Mouse (Mus musculus): ENCODE measurements at regions not wholly inside any gene's neighbourhood (a gene's known extent, or its start where the extent isn't known, plus 50 kb on each side); places are given as distances from the start of the nearest gene placed in this dataset.

GRCm38 (mm10) chr5:126034846-126035245, 503.3 kb downstream of the Tmem132b start:
- no peaks in the 10 kb centered on the region for H3K36me3 ChIP-seq
- no peaks in the 10 kb centered on the region for H3K27me3 ChIP-seq
- no peak for ATAC-seq (ENCODE audit: insufficient number of reproducible peaks, insufficient read depth, low FRiP score, low TSS enrichment)
- H3K9me3 ChIP-seq = no peaks in the 10 kb centered on the region
- 73% methylated on average over 1 of the region's 1 CpGs for WGBS
- H3K4me2 ChIP-seq (replicated peaks) = no peak overlapping the region
- no peaks in the 10 kb centered on the region for H3K4me1 ChIP-seq
- no peak overlapping the region for H3K27ac ChIP-seq
- H3K4me3 ChIP-seq = no peak overlapping the region
- H3K9ac ChIP-seq = no peak overlapping the region

- H3K27ac ChIP-seq = no peak overlapping the region
- H3K27me3 ChIP-seq = no peaks in the 10 kb centered on the region
- H3K4me1 ChIP-seq = no peaks in the 10 kb centered on the region
- no peaks in the 10 kb centered on the region for H3K36me3 ChIP-seq
- H3K4me2 ChIP-seq (replicated peaks) = no peak overlapping the region
- H3K4me3 ChIP-seq = no peak overlapping the region
- ATAC-seq (ENCODE audit: insufficient number of reproducible peaks, insufficient read depth, low FRiP score, low TSS enrichment) = no peak
- no peak overlapping the region for H3K9ac ChIP-seq
- WGBS = 3% methylated on average over 1 of the region's 1 CpGs
- H3K9me3 ChIP-seq = no peaks in the 10 kb centered on the region
Measured at GRCm38 (mm10) chr5:126036686-126037085, 505.1 kb downstream of the Tmem132b start.

- ATAC-seq (ENCODE audit: insufficient number of reproducible peaks, insufficient read depth, low FRiP score, low TSS enrichment) = no peak
Measured at GRCm38 (mm10) chr5:126045761-126046160, 514.2 kb downstream of the Tmem132b start.

GRCm38 (mm10) chr5:126063644-126064043, 532.1 kb downstream of the Tmem132b start:
- no peak for ATAC-seq (ENCODE audit: insufficient number of reproducible peaks, insufficient read depth, low FRiP score, low TSS enrichment)
- no peaks in the 10 kb centered on the region for H3K27me3 ChIP-seq
- no peaks in the 10 kb centered on the region for H3K36me3 ChIP-seq
- H3K4me1 ChIP-seq = no peaks in the 10 kb centered on the region
- no peak overlapping the region for H3K27ac ChIP-seq
- H3K9me3 ChIP-seq = no peaks in the 10 kb centered on the region
- H3K4me2 ChIP-seq (replicated peaks) = no peak overlapping the region
- H3K4me3 ChIP-seq = no peak overlapping the region
- H3K9ac ChIP-seq = no peak overlapping the region

More at GRCm38 (mm10) chr5:126045761-126046160, 514.2 kb downstream of the Tmem132b start:
- no peak overlapping the region for H3K9ac ChIP-seq
- 76% methylated on average over 3 of the region's 3 CpGs for WGBS
- no peaks in the 10 kb centered on the region for H3K36me3 ChIP-seq
- no peaks in the 10 kb centered on the region for H3K9me3 ChIP-seq
- no peaks in the 10 kb centered on the region for H3K4me1 ChIP-seq
- no peak overlapping the region for H3K27ac ChIP-seq
- no peak overlapping the region for H3K4me2 ChIP-seq (replicated peaks)
- H3K4me3 ChIP-seq = no peak overlapping the region
- no peaks in the 10 kb centered on the region for H3K27me3 ChIP-seq

- WGBS = 38% methylated on average over 7 of the region's 7 CpGs
- H3K9ac ChIP-seq = no peak overlapping the region
- no peak overlapping the region for H3K4me3 ChIP-seq
- no peaks in the 10 kb centered on the region for H3K36me3 ChIP-seq
- H3K27ac ChIP-seq = no peak overlapping the region
- H3K4me1 ChIP-seq = no peaks in the 10 kb centered on the region
- H3K9me3 ChIP-seq = no peaks in the 10 kb centered on the region
- H3K27me3 ChIP-seq = no peaks in the 10 kb centered on the region
- ATAC-seq (ENCODE audit: insufficient number of reproducible peaks, insufficient read depth, low FRiP score, low TSS enrichment) = no peak
- H3K4me2 ChIP-seq (replicated peaks) = no peak overlapping the region
Measured at GRCm38 (mm10) chr5:126079281-126079838, 547.8 kb downstream of the Tmem132b start.

- H3K9ac ChIP-seq = no peak overlapping the region
- no peaks in the 10 kb centered on the region for H3K9me3 ChIP-seq
- no peak for ATAC-seq (ENCODE audit: insufficient number of reproducible peaks, insufficient read depth, low FRiP score, low TSS enrichment)
- H3K4me3 ChIP-seq = no peak overlapping the region
- 70% methylated on average over 4 of the region's 4 CpGs for WGBS
- no peak overlapping the region for H3K4me2 ChIP-seq (replicated peaks)
- no peak overlapping the region for H3K27ac ChIP-seq
- H3K27me3 ChIP-seq = no peaks in the 10 kb centered on the region
- H3K36me3 ChIP-seq = no peaks in the 10 kb centered on the region
- H3K4me1 ChIP-seq = no peaks in the 10 kb centered on the region
Measured at GRCm38 (mm10) chr5:126088251-126088914, 556.8 kb downstream of the Tmem132b start.

- Histone ChIP-seq H3K27ac (no peak overlapping the region), H3K27me3 (no peaks in the 10 kb centered on the region), H3K4me3 (no peak overlapping the region), H3K9ac (no peak overlapping the region), H3K4me2 (replicated peaks) (no peak overlapping the region), H3K4me1 (no peaks in the 10 kb centered on the region), H3K36me3 (no peaks in the 10 kb centered on the region), H3K9me3 (no peaks in the 10 kb centered on the region)
- WGBS = 81% methylated on average over 5 of the region's 5 CpGs
- no peak for ATAC-seq (ENCODE audit: insufficient number of reproducible peaks, insufficient read depth, low FRiP score, low TSS enrichment)
Measured at GRCm38 (mm10) chr5:126093196-126093595, 561.6 kb downstream of the Tmem132b start.

GRCm38 (mm10) chr5:126096616-126097261, 565.2 kb downstream of the Tmem132b start:
- Histone ChIP-seq H3K27me3 (no peaks in the 10 kb centered on the region), H3K4me1 (no peaks in the 10 kb centered on the region), H3K4me2 (replicated peaks) (no peak overlapping the region), H3K4me3 (no peak overlapping the region), H3K27ac (no peak overlapping the region), H3K9me3 (no peaks in the 10 kb centered on the region), H3K36me3 (no peaks in the 10 kb centered on the region), H3K9ac (no peak overlapping the region)
- 84% methylated on average over 6 of the region's 6 CpGs for WGBS
- no peak for ATAC-seq (ENCODE audit: insufficient number of reproducible peaks, insufficient read depth, low FRiP score, low TSS enrichment)

GRCm38 (mm10) chr5:126097262-126097628, 565.7 kb downstream of the Tmem132b start:
- no peaks in the 10 kb centered on the region for H3K36me3 ChIP-seq
- no peaks in the 10 kb centered on the region for H3K9me3 ChIP-seq
- no peak overlapping the region for H3K9ac ChIP-seq
- no peaks in the 10 kb centered on the region for H3K27me3 ChIP-seq
- H3K4me3 ChIP-seq = no peak overlapping the region
- no peaks in the 10 kb centered on the region for H3K4me1 ChIP-seq
- H3K27ac ChIP-seq = no peak overlapping the region
- ATAC-seq (ENCODE audit: insufficient number of reproducible peaks, insufficient read depth, low FRiP score, low TSS enrichment) = no peak
- no peak overlapping the region for H3K4me2 ChIP-seq (replicated peaks)

- H3K36me3 ChIP-seq = no peaks in the 10 kb centered on the region
- ATAC-seq (ENCODE audit: insufficient number of reproducible peaks, insufficient read depth, low FRiP score, low TSS enrichment) = no peak
Measured at GRCm38 (mm10) chr5:126098433-126098832, 566.9 kb downstream of the Tmem132b start.

GRCm38 (mm10) chr5:126099931-126100330, 568.4 kb downstream of the Tmem132b start:
- Histone ChIP-seq H3K4me2 (replicated peaks) (no peak overlapping the region), H3K9me3 (no peaks in the 10 kb centered on the region), H3K4me3 (no peak overlapping the region), H3K4me1 (no peaks in the 10 kb centered on the region), H3K27ac (no peak overlapping the region), H3K27me3 (no peaks in the 10 kb centered on the region), H3K9ac (no peak overlapping the region), H3K36me3 (no peaks in the 10 kb centered on the region)
- no peak for ATAC-seq (ENCODE audit: insufficient number of reproducible peaks, insufficient read depth, low FRiP score, low TSS enrichment)
- 91% methylated on average over 8 of the region's 8 CpGs for WGBS

More at GRCm38 (mm10) chr5:126098433-126098832, 566.9 kb downstream of the Tmem132b start:
- Histone ChIP-seq H3K4me2 (replicated peaks) (no peak overlapping the region), H3K4me3 (no peak overlapping the region), H3K27me3 (no peaks in the 10 kb centered on the region), H3K4me1 (no peaks in the 10 kb centered on the region), H3K9me3 (no peaks in the 10 kb centered on the region), H3K9ac (no peak overlapping the region), H3K27ac (no peak overlapping the region)
- WGBS = 89% methylated on average over 7 of the region's 7 CpGs

GRCm38 (mm10) chr5:126104464-126104863, 572.9 kb downstream of the Tmem132b start:
- no peaks in the 10 kb centered on the region for H3K9me3 ChIP-seq
- WGBS = 79% methylated on average over 5 of the region's 5 CpGs
- no peaks in the 10 kb centered on the region for H3K4me1 ChIP-seq
- H3K36me3 ChIP-seq = no peaks in the 10 kb centered on the region
- H3K4me2 ChIP-seq (replicated peaks) = no peak overlapping the region
- H3K27me3 ChIP-seq = no peaks in the 10 kb centered on the region
- no peak for ATAC-seq (ENCODE audit: insufficient number of reproducible peaks, insufficient read depth, low FRiP score, low TSS enrichment)
- no peak overlapping the region for H3K27ac ChIP-seq
- H3K9ac ChIP-seq = no peak overlapping the region
- H3K4me3 ChIP-seq = no peak overlapping the region
